Comparison of ENCODE assay signal across 8 mouse cellular contexts in the genomic region with DNA sequence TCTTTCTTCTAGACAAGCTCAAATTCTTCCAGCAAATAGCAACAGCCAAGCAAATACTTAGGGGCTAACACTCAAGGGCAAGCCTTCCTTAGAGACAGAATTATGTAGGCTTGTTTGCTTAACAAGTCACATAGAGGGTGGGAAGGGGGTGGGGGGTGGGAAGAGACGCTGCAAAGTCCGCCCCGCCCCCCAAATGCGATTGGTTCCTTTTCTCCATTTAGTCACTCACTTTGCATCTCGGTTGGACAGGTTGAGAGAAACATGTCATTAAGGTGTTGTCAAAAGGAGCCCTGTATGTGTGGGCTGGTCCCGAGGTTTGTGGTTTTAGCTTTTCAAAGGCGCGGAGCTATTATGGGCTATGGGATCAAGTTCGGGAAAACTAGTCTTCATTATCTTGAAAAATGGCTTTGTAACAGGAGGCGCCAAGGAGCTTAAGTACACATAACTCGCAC. TPM values are rescaled to one million over a fixed set of nuclear protein-coding genes. Genes with fewer than 3 reads are reported as not detected.
DNase-seq lines count a peak whose midpoint lies in the region; ATAC-seq lines count a peak whose summit lies in the region.

A gene (plus strand): TSS at position 402 of the 452 bp plus-strand sequence.

- peak within 1 kb of the TSS; percentile 37 for H3K9ac ChIP-seq in hindbrain, embryonic 15.5 days
- H3K9ac ChIP-seq in stomach, embryonic 14.5 days (replicated peaks; ENCODE audit: low read depth, low read length), result peak within 1 kb of the TSS; percentile 45; the same call in 1 of the 2 replicates

- H3K9me3 ChIP-seq in hindbrain, embryonic 15.5 days, result no peaks in the 10 kb centered on the region
- H3K9me3 ChIP-seq in stomach, embryonic 14.5 days (ENCODE audit: control insufficient read depth, low read depth, low read length), result no peaks in the 10 kb centered on the region

- peaks cover 9% of the 10 kb centered on the region; the same call in 1 of the 2 replicates for H3K27me3 ChIP-seq in hindbrain, embryonic 15.5 days
- H3K27me3 ChIP-seq in stomach, embryonic 14.5 days (ENCODE audit: control insufficient read depth, insufficient read depth, low read length), result no peaks in the 10 kb centered on the region

- H3K4me2 ChIP-seq in hindbrain, embryonic 15.5 days, result peak within 1 kb of the TSS; percentile 98
- peak within 1 kb of the TSS; percentile 71 for H3K4me2 ChIP-seq in stomach, embryonic 14.5 days (replicated peaks; ENCODE audit: low read depth, low read length)

- peak within 1 kb of the TSS; percentile 45 for H3K4me3 ChIP-seq in hindbrain, embryonic 15.5 days
- H3K4me3 ChIP-seq in stomach, embryonic 14.5 days (ENCODE audit: low read depth, low read length), result peak within 1 kb of the TSS; percentile 37

- H3K36me3 ChIP-seq in hindbrain, embryonic 15.5 days, result no peaks in the 10 kb centered on the region
- H3K36me3 ChIP-seq in stomach, embryonic 14.5 days (ENCODE audit: control insufficient read depth, insufficient read depth, low read length), result no peaks in the 10 kb centered on the region

- H3K4me1 ChIP-seq in hindbrain, embryonic 15.5 days (replicated peaks), result peaks cover 12% of the 10 kb centered on the region
- H3K4me1 ChIP-seq in stomach, embryonic 14.5 days (ENCODE audit: control insufficient read depth, insufficient read depth, low read length), result 0 out of 2 replicates have a peak, but pooled peaks cover 4% of the 10 kb centered on the region

- under 1% methylated on average over 11 of the region's 11 CpGs for WGBS in hindbrain, embryonic 15.5 days
- under 1% methylated on average over 11 of the region's 11 CpGs for WGBS in stomach, embryonic 14.5 days

- intact Hi-C loops in left cerebral cortex, postnatal 36 days (cut with DNase I), result no loop called here

- H3K27ac ChIP-seq in hindbrain, embryonic 15.5 days (replicated peaks), result no peak within 1 kb of the TSS
- peak within 1 kb of the TSS; percentile 91 for H3K27ac ChIP-seq in stomach, embryonic 14.5 days (ENCODE audit: low read length)

- DNase-seq in ovary, adult 18-20 months (ENCODE audit: low spot score), result peak; percentile 2
- no peak for DNase-seq in ovary, postnatal 10 days (ENCODE audit: low spot score)
- DNase-seq in left cerebral cortex, postnatal 36 days (ENCODE audit: low spot score in 2 of 2), result peak; percentile 57 to 65
- DNase-seq in mesoderm, embryonic 11.5 days (ENCODE audit: low read depth, low spot score), result peak; percentile 24
- no peak for DNase-seq in layer of hippocampus, postnatal 25 days (ENCODE audit: extremely low spot score in 1 of 2, low spot score in 1 of 2)

- peak; percentile 54 for ATAC-seq in common myeloid progenitor, adult 5-6 weeks (replicated peaks; ENCODE audit: low read depth, poor library complexity, severe bottlenecking)
- no peak for ATAC-seq in hindbrain, embryonic 15.5 days (ENCODE audit: low FRiP score, low read depth)
- ATAC-seq in stomach, embryonic 14.5 days (ENCODE audit: insufficient number of reproducible peaks, insufficient read depth, low FRiP score, low read depth), result peak; percentile 85

RNA-seq across cellular contexts. Expression of the gene that starts here (rescaled TPM):
- total RNA-seq in common myeloid progenitor, adult 5-6 weeks (2017), result not detected in 2 replicates
- 0.34 and 0.35 TPM in 2 replicates for polyA plus RNA-seq in hindbrain, embryonic 15.5 days (2015; fragmentation: Nextera tagmentation; extraction: Ambion mirVana)
- total RNA-seq in left cerebral cortex, postnatal 36 days (2021), result 10 to 100 TPM; 26.8 to 29.0 TPM
- 14.7 and 15.5 TPM in 2 replicates for polyA plus RNA-seq in stomach, embryonic 14.5 days (2014; fragmentation: Nextera tagmentation; extraction: Ambion mirVana)
- total RNA-seq in layer of hippocampus, postnatal 25 days (2021), result 1 to 10 TPM; 3.3 to 3.8 TPM

Comparison
In these comparisons a context has a peak if more than half of its experiments do, and no peak if none do; other contexts are left out.
1. RNA of the gene that starts here (total RNA-seq): 26.8 to 29.0 TPM in left cerebral cortex, postnatal 36 days; 3.3 to 3.8 TPM in layer of hippocampus, postnatal 25 days and not detected in common myeloid progenitor, adult 5-6 weeks; every median in the first group is over 4 times any median in the second.
2. RNA of the gene that starts here (polyA plus RNA-seq): 14.7 to 15.5 TPM in stomach, embryonic 14.5 days; 0.34 to 0.35 TPM in hindbrain, embryonic 15.5 days; every median in the first group is over 10 times any median in the second.
3. DNase-seq: peak in ovary, adult 18-20 months (single experiment), left cerebral cortex, postnatal 36 days (2 of 2) and mesoderm, embryonic 11.5 days (single experiment); none in ovary, postnatal 10 days (single experiment) and layer of hippocampus, postnatal 25 days (0 of 2).
4. Peak in ATAC-seq in common myeloid progenitor, adult 5-6 weeks; RNA of the gene not detected or under 1 TPM.